Mouse (Mus musculus): ENCODE measurements at regions not wholly inside any gene's neighbourhood (a gene's known extent, or its start where the extent isn't known, plus 50 kb on each side); places are given as distances from the start of the nearest gene placed in this dataset.

DNA sequence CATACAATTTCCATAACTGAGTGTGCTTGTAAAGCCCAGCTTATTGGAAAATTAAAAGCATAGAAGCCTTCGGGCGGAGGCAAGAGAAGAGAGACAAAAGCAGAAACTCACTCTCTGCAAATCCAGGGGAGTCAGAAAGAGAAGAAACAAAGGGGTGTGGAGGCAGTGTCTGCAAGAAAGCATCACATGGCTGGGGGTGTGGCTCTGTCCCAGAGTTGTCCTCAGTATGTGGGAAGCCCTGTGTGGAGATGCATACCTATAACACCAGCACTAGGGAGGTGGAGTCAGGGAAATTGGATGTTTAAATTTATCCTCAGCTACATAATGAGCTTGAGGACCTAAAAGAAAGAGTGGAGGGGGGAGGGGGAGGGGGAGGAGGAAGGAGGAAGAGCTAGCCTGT, 482.6 kb downstream of the Tmem114 start:
- TF ChIP-seq CTCF (IDR thresholded peaks at IDR 0.05; ENCODE audit: borderline replicate concordance, insufficient read depth, low read depth, low read length) = no peak
- no peak for TF ChIP-seq POLR2A (IDR thresholded peaks at IDR 0.05; ENCODE audit: borderline replicate concordance, insufficient read depth, low read length)
